Mouse (Mus musculus): Measurements from ENCODE around the gene Inka2. TPM values are rescaled to one million over a fixed set of nuclear protein-coding genes. Genes with fewer than 3 reads are reported as not detected.

The Inka2 gene
- total and polyA plus RNA-seq, 3 experiments, result 0.39 to 0.61 TPM; not detected in 1

DNA sequence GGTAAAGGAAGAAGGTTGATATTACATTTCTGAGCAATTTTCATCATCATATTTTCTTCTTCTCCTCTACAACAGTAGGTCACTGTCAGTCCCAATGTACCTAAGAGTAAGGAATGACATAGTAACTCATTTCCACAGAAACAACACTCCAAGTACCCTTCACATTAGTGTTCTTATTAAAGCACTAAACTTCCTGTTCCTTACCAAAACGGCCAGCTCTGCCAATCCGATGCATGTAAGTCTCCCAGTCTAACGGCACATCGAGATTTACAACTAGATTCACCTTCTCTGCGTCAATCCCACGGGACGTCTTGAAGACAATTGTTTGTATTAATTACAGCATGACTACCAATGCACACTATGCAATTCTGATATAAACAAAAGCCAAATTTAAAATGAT is 24.1 kb upstream of the Inka2 start:
- DNase-seq (ENCODE audit: low read depth, low spot score), result no peak
- Histone ChIP-seq H3K9me3 (replicated peaks; ENCODE audit: insufficient read depth, low read length) (no peaks in the 10 kb centered on the region), H3K9ac (ENCODE audit: control insufficient read depth, low read depth, low read length, poor library complexity, severe bottlenecking) (no peak overlapping the region), H3K27ac (ENCODE audit: control insufficient read depth, low read depth, low read length) (no peak overlapping the region), H3K4me1 (ENCODE audit: control insufficient read depth in 1 of 2, insufficient read depth in 2 of 2, low read length in 2 of 2) (peaks cover 0 to 2% of the 10 kb centered on the region in 2 experiments; a peak in 1 of 4 replicates), H3K27me3 (ENCODE audit: control insufficient read depth in 1 of 2, insufficient read depth in 2 of 2, low read length in 2 of 2) (no peaks in the 10 kb centered on the region), H3K4me3 (ENCODE audit: control insufficient read depth in 1 of 2, insufficient read depth in 1 of 2, low read depth in 2 of 2, low read length in 2 of 2) (no peak overlapping the region), H3K79me2 (ENCODE audit: control insufficient read depth, insufficient read depth, low read length, poor library complexity) (peaks cover 4% of the 10 kb centered on the region; the same call in 1 of the 2 replicates), H3K36me3 (ENCODE audit: control insufficient read depth in 1 of 2, insufficient read depth in 2 of 2, low read length in 2 of 2) (peaks cover 0 to 16% of the 10 kb centered on the region in 2 experiments; a peak in 3 of 4 replicates)
- no peak for TF ChIP-seq BHLHE40 (IDR thresholded peaks at IDR 0.05; ENCODE audit: borderline replicate concordance, low read depth, low read length)

DNA sequence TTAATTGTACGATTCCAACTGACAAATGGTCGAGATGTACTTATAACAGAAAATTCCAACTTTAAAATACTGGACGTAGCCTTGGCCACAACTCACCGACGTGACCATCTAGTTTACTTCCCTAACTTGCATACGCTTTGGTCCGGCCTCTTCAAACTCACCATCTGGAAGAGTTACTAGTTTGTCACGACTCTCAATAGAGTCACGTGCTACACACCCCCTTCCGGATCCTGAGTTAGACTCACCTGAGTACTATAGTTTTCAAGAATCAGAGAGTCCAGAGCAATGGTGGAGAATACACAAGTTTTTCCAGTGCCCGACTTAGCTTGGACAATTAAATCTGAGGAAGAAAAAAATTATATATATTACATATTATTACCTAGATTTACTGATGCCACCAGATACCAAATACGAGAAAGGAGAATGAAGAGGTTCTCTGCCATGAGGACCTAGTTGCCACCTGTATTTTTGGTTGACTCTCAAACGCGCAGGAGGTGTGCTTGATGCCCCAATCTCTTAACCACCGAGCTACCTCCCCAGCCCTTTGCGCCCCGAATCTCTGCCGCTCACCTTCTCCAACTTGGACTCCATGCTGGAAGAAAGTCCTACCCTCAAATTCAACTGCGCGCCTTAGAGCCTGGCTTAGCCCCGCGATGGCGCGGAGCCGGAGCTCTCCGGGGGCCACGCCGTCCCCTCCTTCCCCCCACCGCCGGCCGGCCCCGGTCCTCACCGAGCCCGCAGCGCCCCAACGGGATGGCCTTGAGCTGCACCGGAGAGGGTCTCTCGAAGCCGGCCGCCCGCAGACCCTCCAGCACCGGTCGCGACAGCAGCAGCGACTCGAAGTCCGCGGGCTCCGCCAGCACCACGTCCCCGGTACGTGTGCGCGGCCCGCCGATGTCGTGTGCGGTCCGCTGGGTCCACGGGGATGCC is 17.7 kb upstream of the Inka2 start:
- H3K4me3 ChIP-seq (ENCODE audit: control insufficient read depth in 1 of 2, insufficient read depth in 1 of 2, low read depth in 2 of 2, low read length in 2 of 2), result peak overlapping the region; percentile 56 to 78

DNA sequence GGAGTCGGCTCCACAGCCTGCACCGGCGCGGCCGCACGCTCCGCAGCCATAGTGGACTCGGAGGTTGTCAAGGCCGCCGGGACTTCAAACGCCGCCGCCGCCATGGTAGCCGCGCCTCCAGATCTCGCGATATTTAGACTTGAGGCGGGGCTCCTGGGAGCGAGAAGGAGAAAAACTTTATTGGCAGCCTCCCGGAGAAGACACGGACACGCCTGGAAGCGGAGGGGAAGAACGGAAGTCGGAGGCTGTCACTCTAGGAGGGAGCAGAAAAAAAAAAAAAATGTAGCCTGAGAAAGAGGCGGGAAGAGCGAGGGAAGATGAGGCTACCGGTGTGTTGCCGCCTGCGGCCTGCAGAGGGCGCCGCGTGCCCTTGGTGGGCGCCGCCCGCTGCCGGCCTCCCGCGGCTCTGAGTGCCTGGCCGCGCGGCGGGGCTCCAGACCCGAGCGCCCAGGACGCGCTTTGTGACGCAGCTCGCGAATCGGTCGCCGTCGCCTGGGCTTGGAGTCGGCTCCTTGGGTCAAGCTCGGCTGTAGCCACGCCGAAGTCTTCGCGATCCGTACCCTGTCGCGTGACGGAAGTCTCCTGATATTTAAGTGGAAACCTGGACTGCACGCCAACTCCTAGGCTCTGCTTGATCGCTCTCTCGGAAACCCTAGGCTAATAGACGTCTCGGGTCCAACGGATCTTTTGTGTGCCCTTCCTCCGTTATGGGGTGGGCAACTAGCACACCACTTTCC is 16.9 kb upstream of the Inka2 start, which contains the start of gene Ddx20:
Gene Ddx20, minus strand, starts transcription at position 251 of the 737 bp plus-strand sequence.
- Histone ChIP-seq H3K36me3 (ENCODE audit: control insufficient read depth in 1 of 2, insufficient read depth in 2 of 2, low read length in 2 of 2) (peaks cover 1 to 13% of the 10 kb centered on the region in 2 experiments), H3K4me3 (ENCODE audit: control insufficient read depth in 1 of 2, insufficient read depth in 1 of 2, low read depth in 2 of 2, low read length in 2 of 2) (peak within 1 kb of the TSS; percentile 56 to 89), H3K9me3 (replicated peaks; ENCODE audit: insufficient read depth, low read length) (no peaks in the 10 kb centered on the region), H3K27ac (ENCODE audit: control insufficient read depth, low read depth, low read length) (peak within 1 kb of the TSS; percentile 78), H3K9ac (ENCODE audit: control insufficient read depth, low read depth, low read length, poor library complexity, severe bottlenecking) (peak within 1 kb of the TSS; percentile 94), H3K4me1 (ENCODE audit: control insufficient read depth in 1 of 2, insufficient read depth in 2 of 2, low read length in 2 of 2) (peaks cover 0 to 12% of the 10 kb centered on the region in 2 experiments; a peak in 2 of 4 replicates), H3K27me3 (ENCODE audit: control insufficient read depth in 1 of 2, insufficient read depth in 2 of 2, low read length in 2 of 2) (no peaks in the 10 kb centered on the region), H3K79me2 (ENCODE audit: control insufficient read depth, insufficient read depth, low read length, poor library complexity) (peaks cover 20% of the 10 kb centered on the region)
- peak; percentile 99 for DNase-seq (ENCODE audit: low read depth, low spot score)
- TF ChIP-seq HCFC1 (IDR thresholded peaks at IDR 0.05; ENCODE audit: low read depth, low read length) (peak; percentile 95), UBTF (IDR thresholded peaks at IDR 0.05; ENCODE audit: borderline replicate concordance, insufficient read depth, low read depth, low read length) (no peak), NELFE (IDR thresholded peaks at IDR 0.05; ENCODE audit: low read depth, low read length) (peak; percentile 91), POLR2A (IDR thresholded peaks at IDR 0.05; ENCODE audit: control insufficient read depth in 1 of 2, insufficient read depth in 1 of 2, low read depth in 1 of 2, low read length in 2 of 2, poor library complexity in 1 of 2) (peak; percentile 83 to 85), RAD21 (IDR thresholded peaks at IDR 0.05; ENCODE audit: low read depth, low read length) (peak; percentile 89), ETS1 (IDR thresholded peaks at IDR 0.05; ENCODE audit: low read depth, low read length) (peak; percentile 83), MYC (IDR thresholded peaks at IDR 0.05; ENCODE audit: low read depth, low read length) (peak; percentile 65), KAT2A (conservative IDR thresholded peaks at IDR 0.05; ENCODE audit: low read depth, low read length) (no peak; the same call in 1 of the 2 replicates), MAFK (IDR thresholded peaks at IDR 0.05; ENCODE audit: borderline replicate concordance, low read depth, low read length) (no peak), EP300 (IDR thresholded peaks at IDR 0.05; ENCODE audit: low read depth in 1 of 2, low read length in 2 of 2) (peak in 1 of 2 experiments; percentile 65; a peak in 2 of 4 replicates), MXI1 (IDR thresholded peaks at IDR 0.05; ENCODE audit: low read depth, low read length) (peak; percentile 81), JUND (IDR thresholded peaks at IDR 0.05; ENCODE audit: low read depth, low read length) (no peak), E2F4 (IDR thresholded peaks at IDR 0.05; ENCODE audit: borderline replicate concordance, low read depth, low read length) (peak; percentile 84; the same call in 1 of the 2 replicates), NRF1 (IDR thresholded peaks at IDR 0.05; ENCODE audit: insufficient read depth, low read depth, low read length, poor library complexity, severe bottlenecking) (no peak), MEF2A (IDR thresholded peaks at IDR 0.05; ENCODE audit: extremely low read depth, insufficient replicate concordance, low read depth, low read length, poor library complexity, severe bottlenecking) (no peak)

More for the DNA sequence above, 17.7 kb upstream of the Inka2 start:
- Histone ChIP-seq H3K27me3 (ENCODE audit: control insufficient read depth in 1 of 2, insufficient read depth in 2 of 2, low read length in 2 of 2) (no peaks in the 10 kb centered on the region), H3K9me3 (replicated peaks; ENCODE audit: insufficient read depth, low read length) (no peaks in the 10 kb centered on the region), H3K27ac (ENCODE audit: control insufficient read depth, low read depth, low read length) (peak overlapping the region; percentile 29), H3K36me3 (ENCODE audit: control insufficient read depth in 1 of 2, insufficient read depth in 2 of 2, low read length in 2 of 2) (peaks cover 6 to 13% of the 10 kb centered on the region in 2 experiments), H3K9ac (ENCODE audit: control insufficient read depth, low read depth, low read length, poor library complexity, severe bottlenecking) (peak overlapping the region; percentile 89), H3K79me2 (ENCODE audit: control insufficient read depth, insufficient read depth, low read length, poor library complexity) (peaks cover 20% of the 10 kb centered on the region), H3K4me1 (ENCODE audit: control insufficient read depth in 1 of 2, insufficient read depth in 2 of 2, low read length in 2 of 2) (peaks cover 0 to 12% of the 10 kb centered on the region in 2 experiments; a peak in 2 of 4 replicates)
- peak; percentile 44 for DNase-seq (ENCODE audit: low read depth, low spot score)
- TF ChIP-seq TAL1 (IDR thresholded peaks at IDR 0.05; ENCODE audit: low read length) (no peak), NRF1 (IDR thresholded peaks at IDR 0.05; ENCODE audit: insufficient read depth, low read depth, low read length, poor library complexity, severe bottlenecking) (no peak), POLR2A (IDR thresholded peaks at IDR 0.05; ENCODE audit: control insufficient read depth in 1 of 2, insufficient read depth in 1 of 2, low read depth in 1 of 2, low read length in 2 of 2, poor library complexity in 1 of 2) (no peak; a peak in 1 of 4 replicates), BHLHE40 (IDR thresholded peaks at IDR 0.05; ENCODE audit: borderline replicate concordance, low read depth, low read length) (peak; percentile 35; the same call in 1 of the 2 replicates), MAX (IDR thresholded peaks at IDR 0.05; ENCODE audit: low read length) (peak; percentile 65), TBP (IDR thresholded peaks at IDR 0.05; ENCODE audit: low read depth, low read length) (no peak), MXI1 (IDR thresholded peaks at IDR 0.05; ENCODE audit: low read depth, low read length) (peak; percentile 55; the same call in 1 of the 2 replicates), ZNF384 (IDR thresholded peaks at IDR 0.05; ENCODE audit: low read depth, low read length) (no peak), USF1 (IDR thresholded peaks at IDR 0.05; ENCODE audit: low read depth, low read length) (peak; percentile 65), MEF2A (IDR thresholded peaks at IDR 0.05; ENCODE audit: extremely low read depth, insufficient replicate concordance, low read depth, low read length, poor library complexity, severe bottlenecking) (no peak)

Measured in MEL (cell line).